Mouse (Mus musculus) midbrain, embryonic 13.5 days (tissue): ENCODE measurements around the gene Inka1. TPM values are rescaled to one million over a fixed set of nuclear protein-coding genes. Genes with fewer than 3 reads are reported as not detected.

ENCODE experiments used
- ATAC-seq: fragments of 200-750 bp; cut with Nextera tagmentation; 2 replicates; pipeline ENCODE4 v1.8.0; 2017; ENCODE audit warnings: mild to moderate bottlenecking, moderate TSS enrichment, moderate library complexity
- H3K27ac ChIP-seq: fragments of 300-500 bp; sonication (generic); 2 replicates; pipeline ENCODE4 v1.5.1; 2015; ENCODE audit warnings: inconsistent platforms, mild to moderate bottlenecking, moderate library complexity
- H3K27me3 ChIP-seq: fragments of 300-500 bp; sonication (generic); 2 replicates; pipeline ENCODE4 v1.6.1; 2015; ENCODE audit warnings: mild to moderate bottlenecking, inconsistent platforms
- H3K36me3 ChIP-seq: fragments of 300-500 bp; sonication (generic); 2 replicates; pipeline ENCODE4 v1.6.1; 2015; ENCODE audit warnings: mild to moderate bottlenecking, inconsistent platforms
- H3K4me1 ChIP-seq: fragments of 300-500 bp; sonication (generic); replicated peaks from 2 replicates; pipeline ENCODE4 v1.6.1; 2015; ENCODE audit warnings: inconsistent platforms
- H3K4me2 ChIP-seq: fragments of 300-500 bp; sonication (generic); replicated peaks from 2 replicates; pipeline ENCODE4 v1.6.1; 2015; ENCODE audit warnings: moderate library complexity, mild to moderate bottlenecking, inconsistent platforms
- H3K4me3 ChIP-seq: fragments of 300-500 bp; sonication (generic); replicated peaks from 2 replicates; pipeline ENCODE4 v1.5.1; 2015; ENCODE audit warnings: mild to moderate bottlenecking, inconsistent platforms
- H3K9ac ChIP-seq: fragments of 300-500 bp; sonication (generic); replicated peaks from 2 replicates; pipeline ENCODE4 v1.6.1; 2015; ENCODE audit warnings: mild to moderate bottlenecking, inconsistent platforms
- H3K9me3 ChIP-seq: fragments of 300-500 bp; sonication (generic); 2 replicates; pipeline ENCODE4 v1.6.1; 2016; ENCODE audit warnings: mild to moderate bottlenecking, inconsistent platforms
- WGBS: fragments of 180-500 bp; shearing (Covaris S2); methylation state at CpG from one replicate; pipeline ENCODE4 v1.1.7; 2015; 5-methylcytosine and 5-hydroxymethylcytosine counted together
- polyA plus RNA-seq: library from polyadenylated mRNA; unstranded; fragments of >200 nt; fragmentation: Nextera tagmentation; extraction: Ambion mirVana; gene quantifications from 2 replicates; pipeline ENCODE4 v1.2.1, GENCODE M21; 2015

The Inka1 gene
- polyA plus RNA-seq, 1 experiment from 2014 or later, result 13.5 TPM

GRCm38 (mm10) chr9:107964681-107965080 lies 21.0 kb downstream of the Inka1 start:
- WGBS, result 93% methylated on average over 9 of the region's 9 CpGs
- Histone ChIP-seq H3K36me3 (peaks cover 17% of the 10 kb centered on the region), H3K4me3 (no peak overlapping the region), H3K27ac (no peak overlapping the region), H3K4me1 (peaks cover 23% of the 10 kb centered on the region), H3K9ac (no peak overlapping the region), H3K4me2 (no peak overlapping the region), H3K27me3 (no peaks in the 10 kb centered on the region), H3K9me3 (no peaks in the 10 kb centered on the region)
- ATAC-seq, result no peak

GRCm38 (mm10) chr9:107963700-107964099 lies 22.0 kb downstream of the Inka1 start:
- ATAC-seq, result peak; percentile 49; the same call in 1 of the 2 replicates
- Histone ChIP-seq H3K4me2 (no peak overlapping the region), H3K9me3 (no peaks in the 10 kb centered on the region), H3K9ac (no peak overlapping the region), H3K36me3 (peaks cover 14% of the 10 kb centered on the region), H3K4me1 (peaks cover 23% of the 10 kb centered on the region), H3K4me3 (no peak overlapping the region), H3K27me3 (no peaks in the 10 kb centered on the region), H3K27ac (no peak overlapping the region)
- 28% methylated on average over 5 of the region's 5 CpGs for WGBS

GRCm38 (mm10) chr9:107962916-107963315 lies 22.8 kb downstream of the Inka1 start:
- H3K27me3 ChIP-seq, result no peaks in the 10 kb centered on the region
- no peak overlapping the region for H3K27ac ChIP-seq
- H3K36me3 ChIP-seq, result peaks cover 11% of the 10 kb centered on the region; the same call in 1 of the 2 replicates
- no peaks in the 10 kb centered on the region for H3K9me3 ChIP-seq
- H3K4me2 ChIP-seq, result no peak overlapping the region
- H3K9ac ChIP-seq, result no peak overlapping the region
- no peak overlapping the region for H3K4me3 ChIP-seq
- WGBS, result 92% methylated on average over 9 of the region's 9 CpGs
- ATAC-seq, result no peak
- peaks cover 23% of the 10 kb centered on the region for H3K4me1 ChIP-seq

GRCm38 (mm10) chr9:107961881-107962280 lies 23.8 kb downstream of the Inka1 start:
- Histone ChIP-seq H3K27me3 (no peaks in the 10 kb centered on the region), H3K4me3 (no peak overlapping the region), H3K4me1 (peaks cover 26% of the 10 kb centered on the region), H3K36me3 (peaks cover 11% of the 10 kb centered on the region; the same call in 1 of the 2 replicates), H3K27ac (peak overlapping the region; percentile 83), H3K9me3 (no peaks in the 10 kb centered on the region), H3K9ac (peak overlapping the region; percentile 24; the same call in 1 of the 2 replicates), H3K4me2 (peak overlapping the region; percentile 36)
- WGBS, result 40% methylated on average over 5 of the region's 5 CpGs
- 0 out of 2 replicates have a peak, but pooled peaks have one; percentile 21 for ATAC-seq

- peak overlapping the region; percentile 24; the same call in 1 of the 2 replicates for H3K9ac ChIP-seq
These were observed 24.3 kb downstream of the Inka1 start for GRCm38 (mm10) chr9:107961351-107961762.

GRCm38 (mm10) chr9:107960928-107961327 lies 24.8 kb downstream of the Inka1 start:
- 70% methylated on average over 4 of the region's 4 CpGs for WGBS
- no peak for ATAC-seq
- H3K27me3 ChIP-seq, result no peaks in the 10 kb centered on the region
- peak overlapping the region; percentile 24; the same call in 1 of the 2 replicates for H3K9ac ChIP-seq
- H3K4me1 ChIP-seq, result peaks cover 26% of the 10 kb centered on the region
- no peaks in the 10 kb centered on the region for H3K9me3 ChIP-seq
- H3K36me3 ChIP-seq, result peaks cover 11% of the 10 kb centered on the region; the same call in 1 of the 2 replicates
- H3K4me3 ChIP-seq, result no peak overlapping the region
- H3K27ac ChIP-seq, result peak overlapping the region; percentile 83
- H3K4me2 ChIP-seq, result peak overlapping the region; percentile 36

More at GRCm38 (mm10) chr9:107961351-107961762, 24.3 kb downstream of the Inka1 start:
- Histone ChIP-seq H3K4me3 (no peak overlapping the region), H3K27me3 (no peaks in the 10 kb centered on the region), H3K9me3 (no peaks in the 10 kb centered on the region), H3K4me1 (peaks cover 26% of the 10 kb centered on the region), H3K27ac (peak overlapping the region; percentile 83), H3K4me2 (peak overlapping the region; percentile 36), H3K36me3 (peaks cover 11% of the 10 kb centered on the region; the same call in 1 of the 2 replicates)
- ATAC-seq, result peak; percentile 59
- 65% methylated on average over 10 of the region's 10 CpGs for WGBS

GRCm38 (mm10) chr9:107959896-107960295 lies 25.8 kb downstream of the Inka1 start:
- H3K4me1 ChIP-seq, result peaks cover 26% of the 10 kb centered on the region
- H3K4me2 ChIP-seq, result no peak overlapping the region
- no peak overlapping the region; the same call in 1 of the 2 replicates for H3K9ac ChIP-seq
- 56% methylated on average over 6 of the region's 6 CpGs for WGBS
- H3K27me3 ChIP-seq, result no peaks in the 10 kb centered on the region
- H3K36me3 ChIP-seq, result peaks cover 11% of the 10 kb centered on the region; the same call in 1 of the 2 replicates
- no peak overlapping the region for H3K4me3 ChIP-seq
- 0 out of 2 replicates have a peak, but pooled peaks have one; percentile 24 for ATAC-seq
- peak overlapping the region; percentile 83; the same call in 1 of the 2 replicates for H3K27ac ChIP-seq
- H3K9me3 ChIP-seq, result no peaks in the 10 kb centered on the region

- Histone ChIP-seq H3K4me2 (no peak overlapping the region), H3K36me3 (peaks cover 9% of the 10 kb centered on the region; the same call in 1 of the 2 replicates), H3K4me1 (peaks cover 24% of the 10 kb centered on the region), H3K9me3 (no peaks in the 10 kb centered on the region), H3K4me3 (no peak overlapping the region), H3K9ac (no peak overlapping the region), H3K27me3 (no peaks in the 10 kb centered on the region), H3K27ac (no peak overlapping the region)
- no peak for ATAC-seq
- 21% methylated on average over 6 of the region's 6 CpGs for WGBS
These were observed 28.5 kb downstream of the Inka1 start for GRCm38 (mm10) chr9:107957141-107957540.

GRCm38 (mm10) chr9:107955613-107956289 lies 29.9 kb downstream of the Inka1 start:
- H3K27me3 ChIP-seq, result no peaks in the 10 kb centered on the region
- no peak overlapping the region for H3K4me3 ChIP-seq
- H3K9ac ChIP-seq, result no peak overlapping the region
- peaks cover 8% of the 10 kb centered on the region; the same call in 1 of the 2 replicates for H3K36me3 ChIP-seq
- H3K27ac ChIP-seq, result no peak overlapping the region
- H3K9me3 ChIP-seq, result no peaks in the 10 kb centered on the region
- 83% methylated on average over 6 of the region's 6 CpGs for WGBS
- ATAC-seq, result no peak
- no peak overlapping the region for H3K4me2 ChIP-seq
- H3K4me1 ChIP-seq, result peaks cover 22% of the 10 kb centered on the region

GRCm38 (mm10) chr9:107950460-107951355 lies 35.0 kb downstream of the Inka1 start:
- Histone ChIP-seq H3K4me2 (peak overlapping the region; percentile 86), H3K27me3 (no peaks in the 10 kb centered on the region), H3K36me3 (no peaks in the 10 kb centered on the region), H3K27ac (peak overlapping the region; percentile 85), H3K9ac (peak overlapping the region; percentile 73), H3K9me3 (no peaks in the 10 kb centered on the region), H3K4me1 (peaks cover 16% of the 10 kb centered on the region), H3K4me3 (peak overlapping the region; percentile 64)
- ATAC-seq, result peak; percentile 97
- WGBS, result 14% methylated on average over 45 of the region's 45 CpGs

GRCm38 (mm10) chr9:107949922-107950235 lies 35.8 kb downstream of the Inka1 start, which contains the start of gene Traip:
TSS of gene Traip (plus strand) at chr9:107950136.
- peak within 1 kb of the TSS; percentile 86 for H3K4me2 ChIP-seq
- peak within 1 kb of the TSS; percentile 73 for H3K9ac ChIP-seq
- 91% methylated on average over 10 of the region's 10 CpGs for WGBS
- peak within 1 kb of the TSS; percentile 85 for H3K27ac ChIP-seq
- H3K27me3 ChIP-seq, result no peaks in the 10 kb centered on the region
- no peak for ATAC-seq
- peaks cover 16% of the 10 kb centered on the region for H3K4me1 ChIP-seq
- H3K4me3 ChIP-seq, result peak within 1 kb of the TSS; percentile 64
- no peaks in the 10 kb centered on the region for H3K36me3 ChIP-seq
- no peaks in the 10 kb centered on the region for H3K9me3 ChIP-seq
